Mouse (Mus musculus): ENCODE measurements around the gene Olfr1279. TPM values are rescaled to one million over a fixed set of nuclear protein-coding genes. Genes with fewer than 3 reads are reported as not detected.

Gene Olfr1279
- polyA plus RNA-seq, 1 experiment = not detected

DNA sequence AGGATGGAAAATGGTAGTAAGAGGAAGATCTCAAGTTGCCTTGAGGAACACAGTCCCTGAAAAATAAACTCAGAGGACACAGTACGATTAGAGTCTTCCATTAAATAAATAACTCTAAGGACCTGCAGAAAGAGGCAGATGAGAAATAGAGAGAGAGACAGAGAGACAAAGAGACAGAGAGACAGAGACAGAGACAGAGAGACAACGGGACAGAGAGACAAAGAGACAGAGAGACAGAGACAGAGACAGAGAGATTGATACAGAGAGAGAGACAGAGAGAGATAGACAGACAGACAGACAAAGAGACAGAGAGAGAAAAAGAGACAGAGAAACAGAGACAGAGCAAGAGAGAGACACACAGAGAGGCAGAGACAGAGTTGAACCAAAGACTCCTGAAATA is 35.5 kb downstream of the Olfr1279 start, which contains the start of gene Olfr1282:
Olfr1282 (minus strand) TSS at position 101 of the 400 bp plus-strand sequence.
- TF ChIP-seq POLR2A (IDR thresholded peaks at IDR 0.05; ENCODE audit: control insufficient read depth, extremely low read depth, insufficient read depth, low read length, poor library complexity) = no peak
- TF ChIP-seq CTCF (IDR thresholded peaks at IDR 0.05; ENCODE audit: borderline replicate concordance, control insufficient read depth, extremely low read depth, insufficient read depth, low read length, poor library complexity) = no peak
- no peaks in the 10 kb centered on the region for H3K36me3 ChIP-seq (ENCODE audit: control insufficient read depth, insufficient read depth, low read length)

More for the DNA sequence above, 35.5 kb downstream of the Olfr1279 start, which contains the start of gene Olfr1282:
- Histone ChIP-seq H3K4me1 (replicated peaks; ENCODE audit: control insufficient read depth, insufficient read depth, low read length) (no peaks in the 10 kb centered on the region), H3K27ac (ENCODE audit: control insufficient read depth, insufficient read depth, low read length) (no peak within 1 kb of the TSS), H3K27me3 (ENCODE audit: control insufficient read depth, insufficient read depth, low read length) (no peaks in the 10 kb centered on the region), H3K4me3 (ENCODE audit: control insufficient read depth, insufficient read depth, low read length) (no peak within 1 kb of the TSS)
- 85% methylated on average over 2 of the region's 2 CpGs for WGBS
- DNase-seq = no peak

Other genes starting within 250 kb of the Olfr1279 start
- not detected in 2 replicates for gene Gm13941, start 194.7 kb upstream of the Olfr1279 start, polyA plus RNA-seq (2012; rRNA removed)
- gene Gm15130, start 147.7 kb upstream of the Olfr1279 start, polyA plus RNA-seq (2012; rRNA removed) = not detected in 2 replicates
- not detected in 2 replicates for gene 4930430A15Rik, start 71.0 kb upstream of the Olfr1279 start, polyA plus RNA-seq (2012; rRNA removed)
- gene Olfr1275, start 65.3 kb upstream of the Olfr1279 start, polyA plus RNA-seq (2012; rRNA removed) = not detected in 2 replicates
- not detected in 2 replicates for gene Olfr1276, start 46.1 kb upstream of the Olfr1279 start, polyA plus RNA-seq (2012; rRNA removed)
- not detected in 2 replicates for gene Olfr1277, start 26.5 kb upstream of the Olfr1279 start, polyA plus RNA-seq (2012; rRNA removed)
- gene Olfr1278, start 10.5 kb upstream of the Olfr1279 start, polyA plus RNA-seq (2012; rRNA removed) = not detected in 2 replicates
- gene Olfr1280, start 13.4 kb downstream of the Olfr1279 start, polyA plus RNA-seq (2012; rRNA removed) = not detected in 2 replicates
- not detected in 2 replicates for gene Olfr1281, start 25.9 kb downstream of the Olfr1279 start, polyA plus RNA-seq (2012; rRNA removed)
- gene Olfr1282, start 35.4 kb downstream of the Olfr1279 start, polyA plus RNA-seq (2012; rRNA removed) = not detected in 2 replicates
- gene Olfr1283, start 66.2 kb downstream of the Olfr1279 start, polyA plus RNA-seq (2012; rRNA removed) = not detected in 2 replicates
- gene Olfr1284, start 74.9 kb downstream of the Olfr1279 start, polyA plus RNA-seq (2012; rRNA removed) = not detected in 2 replicates
- gene Olfr1286, start 122.5 kb downstream of the Olfr1279 start, polyA plus RNA-seq (2012; rRNA removed) = not detected in 2 replicates
- gene Olfr1287, start 148.5 kb downstream of the Olfr1279 start, polyA plus RNA-seq (2012; rRNA removed) = not detected in 2 replicates
- not detected in 2 replicates for gene Olfr1288, start 173.5 kb downstream of the Olfr1279 start, polyA plus RNA-seq (2012; rRNA removed)
- gene Olfr1289, start 180.2 kb downstream of the Olfr1279 start, polyA plus RNA-seq (2012; rRNA removed) = not detected in 2 replicates
- gene Olfr1290, start 193.2 kb downstream of the Olfr1279 start, polyA plus RNA-seq (2012; rRNA removed) = not detected in 2 replicates
- not detected in 2 replicates for gene Olfr1291-ps1, start 196.5 kb downstream of the Olfr1279 start, polyA plus RNA-seq (2012; rRNA removed)
- not detected in 2 replicates for gene Olfr1293-ps, start 224.6 kb downstream of the Olfr1279 start, polyA plus RNA-seq (2012; rRNA removed)
- not detected in 2 replicates for gene Olfr1294, start 239.7 kb downstream of the Olfr1279 start, polyA plus RNA-seq (2012; rRNA removed)